Mouse (Mus musculus): ENCODE results near the gene Nck1. TPM values are rescaled to one million over a fixed set of nuclear protein-coding genes. Genes with fewer than 3 reads are reported as not detected.

The Nck1 gene
- polyA plus RNA-seq (2016; fragmentation: Nextera tagmentation; extraction: Ambion mirVana): 68.8 and 69.1 TPM in 2 replicates

- under 1% methylated on average over 92 of the region's 93 CpGs for WGBS
- peaks cover 19% of the 10 kb centered on the region for H3K4me1 ChIP-seq
- peaks cover 10% of the 10 kb centered on the region; the same call in 1 of the 2 replicates for H3K36me3 ChIP-seq
- peak within 1 kb of the TSS; percentile 75 for H3K4me2 ChIP-seq (replicated peaks)
- H3K9ac ChIP-seq: peak within 1 kb of the TSS; percentile 82
- H3K27me3 ChIP-seq (replicated peaks): no peaks in the 10 kb centered on the region
- peak within 1 kb of the TSS; percentile 77 for H3K27ac ChIP-seq
- peaks cover 10% of the 10 kb centered on the region; the same call in 1 of the 2 replicates for H3K9me3 ChIP-seq
- H3K4me3 ChIP-seq: peak within 1 kb of the TSS; percentile 86
- peak; percentile 100 for ATAC-seq (ENCODE audit: low FRiP score, low read depth)
These were observed at the start of gene Nck1 for GRCm38 (mm10) chr9:100545715-100546593. Gene Nck1 (minus strand): TSS chr9:100546134.

- no peak overlapping the region for H3K27ac ChIP-seq
- H3K4me1 ChIP-seq: no peaks in the 10 kb centered on the region
- no peak for ATAC-seq (ENCODE audit: low FRiP score, low read depth)
- H3K36me3 ChIP-seq: no peaks in the 10 kb centered on the region
- H3K4me3 ChIP-seq: no peak overlapping the region
- H3K4me2 ChIP-seq (replicated peaks): no peak overlapping the region
- no peaks in the 10 kb centered on the region for H3K9me3 ChIP-seq
- H3K27me3 ChIP-seq (replicated peaks): no peaks in the 10 kb centered on the region
- no peak overlapping the region for H3K9ac ChIP-seq
- WGBS: 70% methylated on average over 4 of the region's 4 CpGs
These were observed 44.5 kb upstream of the Nck1 start for GRCm38 (mm10) chr9:100590462-100590861.

GRCm38 (mm10) chr9:100584031-100584430 lies 38.1 kb upstream of the Nck1 start:
- peaks cover 8% of the 10 kb centered on the region; the same call in 1 of the 2 replicates for H3K4me1 ChIP-seq
- H3K9ac ChIP-seq: no peak overlapping the region
- no peak overlapping the region for H3K4me3 ChIP-seq
- H3K36me3 ChIP-seq: no peaks in the 10 kb centered on the region
- no peak overlapping the region for H3K4me2 ChIP-seq (replicated peaks)
- H3K9me3 ChIP-seq: no peaks in the 10 kb centered on the region
- ATAC-seq (ENCODE audit: low FRiP score, low read depth): no peak
- no peaks in the 10 kb centered on the region for H3K27me3 ChIP-seq (replicated peaks)
- no peak overlapping the region for H3K27ac ChIP-seq
- WGBS: 90% methylated on average over 4 of the region's 4 CpGs

- Histone ChIP-seq H3K4me2 (replicated peaks) (no peak overlapping the region), H3K9ac (no peak overlapping the region), H3K27ac (no peak overlapping the region), H3K9me3 (no peaks in the 10 kb centered on the region), H3K4me1 (peaks cover 8% of the 10 kb centered on the region; the same call in 1 of the 2 replicates), H3K27me3 (replicated peaks) (no peaks in the 10 kb centered on the region), H3K36me3 (no peaks in the 10 kb centered on the region), H3K4me3 (no peak overlapping the region)
- 79% methylated on average over 13 of the region's 13 CpGs for WGBS
- no peak for ATAC-seq (ENCODE audit: low FRiP score, low read depth)
These were observed 37.1 kb upstream of the Nck1 start for GRCm38 (mm10) chr9:100582883-100583575.

GRCm38 (mm10) chr9:100581543-100582492 lies 35.9 kb upstream of the Nck1 start:
- peak overlapping the region; percentile 14; the same call in 1 of the 2 replicates for H3K4me2 ChIP-seq (replicated peaks)
- no peaks in the 10 kb centered on the region for H3K27me3 ChIP-seq (replicated peaks)
- no peak overlapping the region for H3K27ac ChIP-seq
- no peak overlapping the region for H3K9ac ChIP-seq
- H3K9me3 ChIP-seq: no peaks in the 10 kb centered on the region
- no peak overlapping the region for H3K4me3 ChIP-seq
- peak; percentile 65 for ATAC-seq (ENCODE audit: low FRiP score, low read depth)
- WGBS: 29% methylated on average over 13 of the region's 13 CpGs
- peaks cover 8% of the 10 kb centered on the region; the same call in 1 of the 2 replicates for H3K4me1 ChIP-seq
- no peaks in the 10 kb centered on the region for H3K36me3 ChIP-seq

GRCm38 (mm10) chr9:100580196-100580740 lies 34.3 kb upstream of the Nck1 start:
- H3K4me2 ChIP-seq (replicated peaks): no peak overlapping the region
- H3K9ac ChIP-seq: no peak overlapping the region
- ATAC-seq (ENCODE audit: low FRiP score, low read depth): no peak
- no peaks in the 10 kb centered on the region for H3K27me3 ChIP-seq (replicated peaks)
- WGBS: 61% methylated on average over 20 of the region's 20 CpGs
- H3K4me1 ChIP-seq: peaks cover 8% of the 10 kb centered on the region; the same call in 1 of the 2 replicates
- no peaks in the 10 kb centered on the region for H3K36me3 ChIP-seq
- no peaks in the 10 kb centered on the region for H3K9me3 ChIP-seq
- H3K4me3 ChIP-seq: no peak overlapping the region
- no peak overlapping the region for H3K27ac ChIP-seq

GRCm38 (mm10) chr9:100573942-100574341 lies 28.0 kb upstream of the Nck1 start:
- no peak overlapping the region for H3K4me3 ChIP-seq
- no peaks in the 10 kb centered on the region for H3K27me3 ChIP-seq (replicated peaks)
- ATAC-seq (ENCODE audit: low FRiP score, low read depth): no peak
- no peak overlapping the region for H3K4me2 ChIP-seq (replicated peaks)
- H3K36me3 ChIP-seq: no peaks in the 10 kb centered on the region
- H3K4me1 ChIP-seq: peaks cover 9% of the 10 kb centered on the region; the same call in 1 of the 2 replicates
- no peak overlapping the region for H3K9ac ChIP-seq
- H3K27ac ChIP-seq: no peak overlapping the region
- WGBS: 69% methylated on average over 5 of the region's 5 CpGs
- H3K9me3 ChIP-seq: no peaks in the 10 kb centered on the region

GRCm38 (mm10) chr9:100573300-100573699 lies 27.4 kb upstream of the Nck1 start:
- H3K4me1 ChIP-seq: peaks cover 9% of the 10 kb centered on the region; the same call in 1 of the 2 replicates
- no peaks in the 10 kb centered on the region for H3K27me3 ChIP-seq (replicated peaks)
- H3K9ac ChIP-seq: no peak overlapping the region
- 82% methylated on average over 2 of the region's 2 CpGs for WGBS
- ATAC-seq (ENCODE audit: low FRiP score, low read depth): no peak
- H3K36me3 ChIP-seq: no peaks in the 10 kb centered on the region
- no peak overlapping the region for H3K27ac ChIP-seq
- H3K9me3 ChIP-seq: no peaks in the 10 kb centered on the region
- no peak overlapping the region for H3K4me2 ChIP-seq (replicated peaks)
- H3K4me3 ChIP-seq: no peak overlapping the region

GRCm38 (mm10) chr9:100571511-100571910 lies 25.6 kb upstream of the Nck1 start:
- Histone ChIP-seq H3K4me2 (replicated peaks) (peak overlapping the region; percentile 85), H3K36me3 (no peaks in the 10 kb centered on the region), H3K9ac (no peak overlapping the region), H3K9me3 (no peaks in the 10 kb centered on the region), H3K27me3 (replicated peaks) (no peaks in the 10 kb centered on the region), H3K4me1 (peaks cover 9% of the 10 kb centered on the region; the same call in 1 of the 2 replicates), H3K27ac (no peak overlapping the region), H3K4me3 (no peak overlapping the region)
- no peak for ATAC-seq (ENCODE audit: low FRiP score, low read depth)
- WGBS: 88% methylated on average over 1 of the region's 1 CpGs

- Histone ChIP-seq H3K27me3 (replicated peaks) (no peaks in the 10 kb centered on the region), H3K4me1 (peaks cover 9% of the 10 kb centered on the region; the same call in 1 of the 2 replicates), H3K4me2 (replicated peaks) (peak within 1 kb of the TSS; percentile 85), H3K4me3 (peak within 1 kb of the TSS; percentile 65), H3K9me3 (no peaks in the 10 kb centered on the region), H3K36me3 (no peaks in the 10 kb centered on the region), H3K9ac (peak within 1 kb of the TSS; percentile 58), H3K27ac (no peak within 1 kb of the TSS)
- WGBS: under 1% methylated on average over 55 of the region's 55 CpGs
- ATAC-seq (ENCODE audit: low FRiP score, low read depth): peak; percentile 92
These were observed 24.8 kb upstream of the Nck1 start, which contains the start of gene Slc35g2 for GRCm38 (mm10) chr9:100570626-100571233. Gene Slc35g2 (minus strand): TSS chr9:100571090.
